Mouse (Mus musculus) right cerebral cortex, postnatal 10 days (tissue): Measurements from ENCODE around the gene Spdef.

Source experiments
- DNase-seq, 2 experiments: peaks; one replicate each; pipeline ENCODE4 v3.0.0; 2021; ENCODE audit warnings: low spot score in 2 of 2

Spdef gene

GRCm38 (mm10) chr17:27725011-27725410 lies 3.7 kb downstream of the Spdef start:
- no peak for DNase-seq

- DNase-seq: no peak
Measured at GRCm38 (mm10) chr17:27724327-27724726, 4.4 kb downstream of the Spdef start.

DNA sequence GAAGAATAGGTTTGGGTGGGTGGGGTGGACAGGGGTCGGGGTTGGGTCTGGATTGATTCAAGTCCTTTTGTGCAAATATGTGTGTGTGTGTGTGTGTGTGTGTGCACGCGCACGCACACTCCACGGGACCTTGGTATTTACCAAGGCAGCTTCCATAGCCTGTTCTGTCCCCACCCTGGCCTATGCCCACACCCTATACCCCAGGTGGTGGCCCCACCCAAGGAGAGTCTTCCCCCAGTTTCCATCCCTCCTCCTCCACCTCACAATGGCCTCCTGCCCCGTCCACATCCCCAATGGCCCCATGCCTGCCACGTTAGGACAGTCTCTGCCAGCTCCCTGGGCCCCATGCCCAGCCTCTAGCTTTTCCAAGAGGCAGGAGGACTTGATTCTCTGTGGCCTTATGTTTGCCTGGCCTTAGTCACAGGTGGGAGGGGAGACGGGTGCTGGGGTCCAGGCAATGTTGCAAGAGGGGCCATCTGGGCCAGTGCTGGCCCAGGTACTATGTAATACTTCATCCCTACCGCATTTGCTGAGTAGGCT lies 7.6 kb downstream of the Spdef start:
- DNase-seq: peak; percentile 65 to 77

DNA sequence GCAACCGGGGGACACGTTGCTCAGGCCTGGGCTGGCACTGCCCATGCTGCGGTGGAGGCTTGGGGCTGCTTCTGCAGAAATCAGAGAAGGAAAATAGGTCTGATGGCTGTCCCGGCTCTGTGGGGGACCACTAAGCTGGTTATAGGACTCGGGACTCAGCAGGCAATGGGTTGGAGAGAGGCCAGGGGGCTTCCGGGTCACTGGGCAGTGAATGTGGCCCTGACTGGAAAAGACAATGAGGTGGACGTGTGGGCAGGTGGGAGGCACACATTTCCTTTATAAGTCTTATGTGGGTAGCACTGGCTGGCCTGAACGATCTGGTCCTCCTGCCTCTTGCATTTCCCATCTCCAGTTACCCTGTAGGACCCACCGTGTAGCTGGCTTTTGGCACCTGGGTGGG lies 8.4 kb downstream of the Spdef start:
- no peak for DNase-seq

- DNase-seq: no peak
Measured at GRCm38 (mm10) chr17:27719663-27720062, 9.1 kb downstream of the Spdef start.

DNA sequence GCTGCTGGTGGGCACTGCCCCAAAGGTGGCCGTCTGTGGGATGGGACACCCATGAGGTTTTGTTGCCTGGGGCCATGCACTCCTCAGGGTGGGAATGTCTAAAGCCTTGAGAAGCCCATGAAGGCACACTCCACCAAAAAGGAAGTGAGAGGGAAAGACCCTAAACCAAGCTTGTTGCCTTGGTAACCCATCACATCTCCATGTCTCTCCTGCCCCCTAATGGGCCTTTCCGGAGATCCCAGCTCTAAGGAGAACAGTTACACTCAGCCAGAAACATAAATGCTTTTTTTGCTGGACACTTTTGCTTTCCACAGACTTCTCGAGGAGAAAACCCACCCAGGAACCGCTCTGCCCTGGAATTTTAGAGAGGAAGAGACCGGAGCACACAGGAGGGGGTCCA lies 10.5 kb downstream of the Spdef start:
- DNase-seq: peak; percentile 76 to 81

- no peak for DNase-seq
Measured at GRCm38 (mm10) chr17:27716804-27717203, 12.0 kb downstream of the Spdef start.

DNA sequence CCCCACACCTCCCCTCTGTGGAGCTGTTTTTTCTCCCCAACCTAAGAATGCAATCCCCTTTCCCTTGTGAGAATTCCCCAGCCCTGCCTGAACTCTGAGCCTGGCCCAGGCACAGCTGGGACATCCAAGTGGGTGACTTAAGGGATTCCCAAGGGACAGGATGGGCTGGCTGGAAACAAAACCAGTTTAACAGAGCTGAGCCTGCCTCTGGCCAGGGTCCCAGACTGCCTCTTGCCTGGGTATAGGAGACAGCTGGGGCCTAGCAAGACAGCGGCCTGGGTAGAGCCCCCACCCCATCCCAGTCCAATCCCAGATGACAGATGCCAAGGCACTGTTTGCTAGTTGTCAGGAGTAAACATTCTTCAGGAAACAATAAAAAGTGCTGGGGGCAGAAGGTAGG lies 15.9 kb downstream of the Spdef start:
- DNase-seq: no peak

DNA sequence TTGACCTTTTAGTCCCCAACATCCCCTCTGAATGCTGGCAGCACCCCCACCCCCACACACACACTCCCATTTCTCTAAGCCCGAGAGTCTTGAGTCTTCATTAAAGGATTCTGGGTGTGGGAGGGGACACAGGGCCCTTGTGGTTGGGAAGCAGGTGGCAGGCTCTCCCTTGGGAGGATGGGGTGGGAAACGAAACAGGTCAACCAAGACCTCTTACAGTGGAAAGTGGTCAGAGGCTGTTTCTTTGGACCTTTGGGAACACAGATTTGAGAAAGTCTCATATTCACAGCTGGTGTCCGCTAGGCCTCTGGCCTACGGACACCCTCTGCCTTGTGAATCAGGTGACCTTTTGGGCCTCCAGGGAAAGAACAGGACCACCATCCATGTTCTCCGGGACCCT lies 19.1 kb downstream of the Spdef start:
- DNase-seq: no peak

DNA sequence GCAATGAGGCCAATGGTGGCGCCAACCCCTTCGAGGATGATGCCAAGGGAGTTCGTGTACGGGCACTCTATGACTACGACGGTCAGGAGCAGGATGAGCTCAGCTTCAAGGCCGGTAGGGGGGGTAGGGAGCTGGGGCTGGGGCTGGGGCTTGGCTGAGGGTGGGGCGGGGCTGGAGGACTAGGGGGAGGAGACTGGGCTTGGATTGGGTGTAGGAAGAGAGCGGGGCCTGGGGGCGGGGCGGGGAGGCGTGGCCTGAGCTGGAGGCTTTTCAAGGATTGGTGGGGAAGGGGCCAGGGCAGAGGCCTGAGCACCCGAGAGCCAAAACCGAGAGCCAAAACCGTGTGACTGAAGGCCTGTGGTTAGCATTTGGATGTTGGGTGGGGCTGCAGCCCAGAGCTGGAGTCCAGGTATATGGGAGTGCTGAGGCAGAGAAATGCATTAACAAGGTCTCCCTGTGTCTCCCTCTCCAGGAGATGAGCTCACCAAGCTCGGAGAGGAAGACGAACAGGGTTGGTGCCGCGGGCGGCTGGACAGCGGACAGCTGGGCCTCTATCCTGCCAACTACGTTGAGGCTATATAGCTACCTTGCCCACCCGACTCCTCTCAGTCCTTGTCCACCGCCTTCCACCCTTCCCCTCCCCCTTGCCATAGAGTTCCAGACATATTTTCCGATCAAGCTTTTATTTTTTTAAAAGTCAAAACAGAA lies 20.6 kb downstream of the Spdef start:
- peak in 1 of 2 experiments; percentile 76 for DNase-seq

DNA sequence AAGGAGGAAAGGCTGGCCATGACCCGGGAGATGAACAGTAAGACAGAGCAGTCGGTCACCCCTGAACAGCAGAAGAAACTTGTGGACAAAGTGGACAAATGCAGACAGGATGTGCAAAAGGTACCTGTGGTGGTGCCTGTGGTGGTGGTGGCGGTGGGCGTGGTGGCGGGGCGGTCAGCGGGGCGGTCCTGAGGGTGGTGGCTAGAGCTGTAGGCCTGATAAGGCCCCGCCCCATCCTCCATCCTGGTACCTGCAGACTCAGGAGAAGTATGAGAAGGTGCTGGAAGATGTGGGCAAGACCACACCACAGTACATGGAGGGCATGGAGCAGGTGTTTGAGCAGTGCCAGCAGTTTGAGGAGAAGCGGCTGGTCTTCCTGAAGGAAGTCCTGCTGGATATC lies 23.1 kb downstream of the Spdef start:
- no peak for DNase-seq

DNA sequence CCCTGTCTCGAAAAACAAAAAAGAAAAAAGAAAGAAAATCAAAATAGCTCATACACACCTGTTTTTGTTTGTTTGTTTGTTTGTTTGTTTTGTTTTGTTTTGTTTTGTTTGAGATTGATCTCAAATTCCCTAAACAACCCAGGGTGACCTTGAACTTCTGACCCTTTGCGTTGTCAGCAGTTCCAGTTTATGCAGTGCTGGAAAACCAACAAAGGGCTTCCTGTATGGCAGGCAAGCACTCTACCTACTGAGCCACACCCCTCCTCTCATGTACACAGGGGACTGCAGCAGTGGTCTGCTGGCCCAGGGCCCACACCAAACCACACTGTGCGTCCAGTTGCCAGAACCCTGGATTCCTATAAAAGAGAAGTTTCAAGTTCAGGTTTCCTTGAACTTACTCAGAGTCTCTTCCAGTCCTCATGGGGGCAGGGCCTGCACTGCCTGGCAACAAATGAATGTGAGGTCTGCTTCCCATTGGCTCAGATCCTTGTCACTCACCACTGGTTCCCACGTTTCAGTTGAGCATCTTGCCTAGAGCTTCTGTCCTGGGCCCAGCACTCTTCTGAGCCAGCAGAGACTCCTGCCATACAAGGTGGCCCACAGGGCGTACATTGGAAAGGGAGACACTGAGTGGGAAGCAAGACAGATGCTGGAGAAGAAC lies 24.7 kb downstream of the Spdef start:
- no peak for DNase-seq

GRCm38 (mm10) chr17:27702518-27702917 lies 26.2 kb downstream of the Spdef start:
- no peak for DNase-seq

DNA sequence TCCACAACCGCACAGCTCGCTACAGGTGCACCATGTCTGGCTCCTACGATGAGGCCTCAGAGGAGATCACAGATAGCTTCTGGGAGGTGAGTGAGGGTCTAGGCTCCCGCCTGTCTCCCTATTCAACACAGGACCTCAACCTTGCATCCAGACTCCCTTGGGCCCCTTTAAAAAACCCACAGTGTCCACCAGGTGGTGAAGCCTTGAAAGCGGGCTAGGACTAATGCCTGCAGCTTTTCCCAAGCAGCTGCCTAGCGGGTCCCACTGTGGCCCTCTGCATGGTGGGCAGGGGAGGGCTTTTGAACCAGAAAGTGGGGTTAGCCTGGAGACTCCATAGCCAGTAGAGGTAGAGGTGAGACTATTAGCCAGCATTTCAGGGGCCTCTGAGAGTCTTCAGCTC lies 26.9 kb downstream of the Spdef start:
- no peak for DNase-seq

GRCm38 (mm10) chr17:27700812-27701211 lies 27.9 kb downstream of the Spdef start:
- DNase-seq: no peak

DNA sequence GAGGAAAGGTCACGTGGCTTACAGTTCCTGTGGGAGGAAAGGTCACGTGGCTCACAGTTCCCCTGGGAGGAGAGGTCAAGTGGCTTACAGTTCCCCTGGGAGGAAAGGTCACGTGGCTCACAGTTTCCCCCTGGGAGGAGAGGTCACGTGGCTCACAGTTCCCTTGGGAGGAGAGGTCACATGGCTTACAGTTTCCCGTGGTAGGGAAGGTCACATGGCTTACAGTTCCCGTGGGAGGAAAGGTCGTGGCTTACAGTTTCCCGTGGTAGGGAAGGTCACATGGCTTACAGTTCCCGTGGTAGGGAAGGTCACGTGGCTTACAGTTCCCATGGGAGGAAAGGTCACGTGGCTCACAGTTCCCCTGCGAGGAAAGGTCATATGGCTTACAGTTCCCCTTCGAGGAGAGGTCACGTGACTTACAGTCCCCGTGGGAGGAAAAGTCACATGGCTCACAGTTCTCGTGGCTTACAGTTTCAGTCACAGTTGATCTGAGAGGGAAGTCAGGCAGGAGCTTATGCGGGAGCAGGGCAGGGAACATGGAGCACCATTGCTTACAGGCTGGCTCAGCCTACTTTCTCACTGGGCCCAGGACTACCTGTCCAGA lies 29.0 kb downstream of the Spdef start:
- DNase-seq: no peak

DNA sequence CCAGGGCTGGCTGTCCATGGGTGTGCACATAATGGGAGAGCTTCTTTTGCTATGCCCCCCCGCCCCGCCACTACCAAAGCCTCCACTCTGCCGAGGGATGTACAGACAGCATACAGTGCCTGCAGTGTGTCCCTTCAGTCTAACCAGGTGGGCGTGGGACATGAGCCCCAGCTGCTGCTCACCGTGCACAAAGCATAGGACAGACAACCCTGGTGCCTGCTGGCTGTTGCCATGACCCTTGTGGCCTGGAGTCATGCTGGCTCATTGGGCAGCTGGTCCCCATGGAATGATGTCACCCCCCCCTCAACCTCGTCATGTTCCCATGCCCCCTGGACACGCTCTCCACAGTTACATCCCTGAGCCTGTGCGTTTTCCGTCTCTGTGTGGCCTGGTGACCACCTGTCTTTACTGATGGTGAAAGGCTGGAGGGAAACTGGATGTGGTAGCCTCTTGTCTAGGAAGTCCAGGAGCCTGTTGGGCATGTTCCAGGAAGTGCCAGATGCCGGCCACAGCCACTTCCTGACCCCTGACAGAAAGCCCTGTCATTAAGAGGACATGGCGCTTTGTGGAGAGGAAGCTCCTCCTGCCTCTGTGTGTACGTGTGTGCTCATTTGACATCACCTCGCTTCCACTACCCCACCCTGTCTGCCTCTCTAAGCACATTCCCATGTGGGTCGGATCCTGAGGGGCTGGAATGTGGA lies 37.6 kb downstream of the Spdef start:
- no peak for DNase-seq

DNA sequence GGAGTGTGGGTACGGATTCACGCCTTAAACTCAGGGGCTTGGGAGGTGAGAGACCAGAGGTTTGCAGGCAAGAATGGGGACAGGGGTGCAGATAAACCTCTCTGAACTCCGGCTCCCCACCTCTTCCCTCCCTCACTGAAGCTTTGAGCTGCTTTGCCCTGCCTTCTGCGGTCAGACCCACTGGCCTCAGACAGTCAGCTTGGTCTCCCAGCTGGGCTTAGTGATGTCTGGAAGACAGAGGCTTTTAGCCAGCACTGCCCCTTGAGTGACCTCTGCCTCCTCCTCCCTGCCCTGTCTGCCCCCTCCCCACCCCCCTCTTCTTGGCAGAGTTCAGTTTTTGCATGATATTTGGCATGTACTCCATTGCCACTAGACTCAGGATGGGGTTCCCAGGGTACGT lies 42.4 kb downstream of the Spdef start:
- DNase-seq: no peak

GRCm38 (mm10) chr17:27685550-27685913 lies 43.2 kb downstream of the Spdef start:
- no peak for DNase-seq

DNA sequence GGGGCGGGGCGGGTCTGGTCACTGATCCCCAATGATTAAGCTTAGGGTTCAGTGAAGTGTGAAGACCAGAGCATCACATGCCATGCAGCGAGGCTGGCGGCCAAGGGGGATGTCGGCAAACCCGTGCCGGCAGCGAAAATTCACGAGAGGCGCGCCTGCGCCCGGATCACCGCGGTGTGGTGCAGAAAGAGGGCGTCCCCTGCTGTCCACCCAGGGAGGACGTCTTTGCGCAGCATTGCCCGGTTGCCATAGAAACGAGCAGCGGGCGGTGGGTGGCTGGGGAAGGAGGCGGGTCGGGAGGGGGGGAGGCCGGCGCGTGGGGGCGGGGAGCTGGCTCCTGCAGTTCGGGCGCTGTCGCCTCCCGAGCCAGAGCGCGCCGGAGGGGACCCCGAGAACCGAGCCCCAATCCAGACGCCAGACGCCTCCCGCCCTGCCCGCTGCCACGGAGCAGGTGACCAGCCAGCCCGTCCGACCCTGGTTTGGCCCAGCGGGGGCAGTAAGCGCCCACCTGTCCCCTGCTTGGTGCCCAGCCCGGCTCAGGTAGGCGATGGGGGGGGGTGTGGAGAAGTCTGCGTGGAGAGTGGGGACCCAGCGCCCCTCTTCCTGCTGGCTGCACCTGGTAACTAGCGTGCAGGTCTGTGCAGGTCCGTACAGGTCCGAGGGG lies 43.7 kb downstream of the Spdef start:
- peak; percentile 93 to 94 for DNase-seq

- DNase-seq: peak; percentile 75 to 76
Measured at GRCm38 (mm10) chr17:27678924-27679813, 49.6 kb downstream of the Spdef start.
